In the genomic region with DNA sequence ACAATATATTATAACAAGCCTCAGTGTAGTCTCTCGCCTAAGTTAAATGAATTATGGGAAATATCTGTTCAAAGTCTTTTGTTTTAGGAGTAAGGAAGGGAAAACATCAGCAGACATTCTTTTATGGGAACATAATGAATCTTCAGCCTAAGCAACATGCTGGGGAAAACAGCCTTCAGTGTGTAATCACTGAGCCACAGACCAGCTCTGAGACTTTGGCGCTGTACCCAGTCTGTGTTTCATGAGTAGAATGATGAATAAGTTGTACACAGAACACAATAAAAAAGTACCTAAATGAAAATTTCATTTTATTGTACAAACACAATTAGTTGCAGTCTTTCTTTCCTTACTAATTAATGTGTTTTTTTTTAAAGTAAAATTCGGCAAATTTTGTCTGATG, we compare ENCODE assay signal across 19 mouse cellular contexts.
DNase-seq lines count a peak whose midpoint lies in the region; ATAC-seq and TF ChIP-seq lines count a peak whose summit lies in the region.
"Had no signal": no experiment of that assay in that cellular context is flagged by ENCODE, and none has a peak within 500 bp of the region (broad histone marks: within the 10 kb centered on the region; RNA-seq: fewer than 3 reads in every experiment).

No protein-coding gene starts in this region.

- no peak overlapping the region for H3K4me3 ChIP-seq in forebrain, embryonic 14.5 days (ENCODE audit: low read depth, low read length)
- no peak overlapping the region for H3K4me3 ChIP-seq in forebrain, embryonic 11.5 days (ENCODE audit: low read depth, low read length)
- no peak overlapping the region for H3K4me3 ChIP-seq in hindbrain, postnatal 0 days (ENCODE audit: low read length)
- H3K4me3 ChIP-seq in hindbrain, embryonic 12.5 days: no peak overlapping the region
- H3K4me3 ChIP-seq in midbrain, postnatal 0 days (ENCODE audit: low read depth, low read length): no peak overlapping the region
- no peak overlapping the region for H3K4me3 ChIP-seq in midbrain, embryonic 10.5 days
- H3K4me3 ChIP-seq: embryonic facial prominence, embryonic 10.5 days; embryonic facial prominence, embryonic 12.5 days; forebrain, embryonic 12.5 days; forebrain, embryonic 15.5 days had no signal

- no peak overlapping the region for H3K9ac ChIP-seq in forebrain, embryonic 14.5 days (ENCODE audit: low read length)
- H3K9ac ChIP-seq in forebrain, embryonic 11.5 days (ENCODE audit: low read length): no peak overlapping the region
- no peak overlapping the region for H3K9ac ChIP-seq in hindbrain, postnatal 0 days (replicated peaks; ENCODE audit: low read length)
- no peak overlapping the region for H3K9ac ChIP-seq in hindbrain, embryonic 12.5 days
- no peak overlapping the region for H3K9ac ChIP-seq in midbrain, postnatal 0 days (replicated peaks; ENCODE audit: low read length, poor library complexity, severe bottlenecking)
- H3K9ac ChIP-seq: embryonic facial prominence, embryonic 12.5 days; forebrain, embryonic 12.5 days; forebrain, embryonic 15.5 days; forebrain, postnatal 0 days had no signal

- peak; percentile 48 for DNase-seq in forebrain, embryonic 14.5 days (ENCODE audit: low spot score)
- DNase-seq in forebrain, embryonic 11.5 days (ENCODE audit: low spot score): no peak
- DNase-seq in hindbrain, postnatal 0 days (ENCODE audit: low spot score): peak; percentile 34
- peak; percentile 22 for DNase-seq in midbrain, postnatal 0 days (ENCODE audit: low spot score)
- no peak for DNase-seq in midbrain, embryonic 10.5 days (ENCODE audit: low spot score)
- no peak for DNase-seq in lung, postnatal 4 days
- DNase-seq: adrenal gland, adult 2 months; adrenal gland, postnatal 10 days; adrenal gland, postnatal 25 days; cerebellum, adult 11-12 months; cerebellum, adult 2 months; cerebellum, adult 9-10 months; cerebellum, postnatal 25 days; forebrain, postnatal 0 days had no signal

- no peaks in the 10 kb centered on the region for H3K9me3 ChIP-seq in forebrain, embryonic 14.5 days (replicated peaks; ENCODE audit: control insufficient read depth, low read length)
- no peaks in the 10 kb centered on the region for H3K9me3 ChIP-seq in forebrain, embryonic 11.5 days (ENCODE audit: control insufficient read depth, low read length)
- no peaks in the 10 kb centered on the region for H3K9me3 ChIP-seq in hindbrain, postnatal 0 days (ENCODE audit: low read length)
- H3K9me3 ChIP-seq in hindbrain, embryonic 12.5 days (replicated peaks): no peaks in the 10 kb centered on the region
- H3K9me3 ChIP-seq in midbrain, postnatal 0 days (ENCODE audit: low read length): no peaks in the 10 kb centered on the region
- H3K9me3 ChIP-seq in midbrain, embryonic 10.5 days (replicated peaks): no peaks in the 10 kb centered on the region
- H3K9me3 ChIP-seq: embryonic facial prominence, embryonic 10.5 days; embryonic facial prominence, embryonic 12.5 days; forebrain, embryonic 12.5 days; forebrain, embryonic 15.5 days had no signal

- 34% methylated on average over 3 of the region's 3 CpGs for WGBS in forebrain, embryonic 14.5 days
- 73% methylated on average over 3 of the region's 3 CpGs for WGBS in forebrain, embryonic 11.5 days
- 57% methylated on average over 3 of the region's 3 CpGs for WGBS in hindbrain, postnatal 0 days
- WGBS in hindbrain, embryonic 12.5 days: 83% methylated on average over 3 of the region's 3 CpGs
- 79% methylated on average over 3 of the region's 3 CpGs for WGBS in midbrain, postnatal 0 days
- WGBS in midbrain, embryonic 10.5 days: 91% methylated on average over 3 of the region's 3 CpGs

- peak; percentile 48; the same call in 1 of the 2 replicates for ATAC-seq in forebrain, embryonic 14.5 days
- ATAC-seq in forebrain, embryonic 11.5 days (replicated peaks; ENCODE audit: low FRiP score): no peak
- no peak for ATAC-seq in hindbrain, postnatal 0 days
- ATAC-seq in hindbrain, embryonic 12.5 days (ENCODE audit: low FRiP score): no peak
- no peak for ATAC-seq in midbrain, postnatal 0 days (ENCODE audit: low FRiP score)
- ATAC-seq: forebrain, embryonic 15.5 days; forebrain, postnatal 0 days had no signal

- TF ChIP-seq CTCF in hindbrain, postnatal 0 days (IDR thresholded peaks at IDR 0.05; ENCODE audit: low read depth): no peak
- TF ChIP-seq CTCF in midbrain, postnatal 0 days (IDR thresholded peaks at IDR 0.05): no peak

- no peak overlapping the region for H3K4me2 ChIP-seq in forebrain, embryonic 14.5 days (ENCODE audit: low read length)
- H3K4me2 ChIP-seq in forebrain, embryonic 11.5 days (ENCODE audit: low read depth, low read length, severe bottlenecking): no peak overlapping the region
- no peak overlapping the region for H3K4me2 ChIP-seq in hindbrain, postnatal 0 days (ENCODE audit: low read depth, low read length)
- H3K4me2 ChIP-seq in hindbrain, embryonic 12.5 days (replicated peaks): no peak overlapping the region
- H3K4me2 ChIP-seq in midbrain, postnatal 0 days (ENCODE audit: low read depth, low read length, poor library complexity, severe bottlenecking): no peak overlapping the region
- H3K4me2 ChIP-seq: embryonic facial prominence, embryonic 12.5 days; forebrain, embryonic 12.5 days; forebrain, embryonic 15.5 days had no signal

- no peaks in the 10 kb centered on the region for H3K4me1 ChIP-seq in forebrain, embryonic 14.5 days (ENCODE audit: control insufficient read depth, insufficient read depth, low read length)
- H3K4me1 ChIP-seq in forebrain, embryonic 11.5 days (replicated peaks; ENCODE audit: control insufficient read depth, insufficient read depth, low read length): no peaks in the 10 kb centered on the region
- H3K4me1 ChIP-seq in hindbrain, postnatal 0 days (ENCODE audit: insufficient read depth, low read length): no peaks in the 10 kb centered on the region
- no peaks in the 10 kb centered on the region for H3K4me1 ChIP-seq in hindbrain, embryonic 12.5 days
- no peaks in the 10 kb centered on the region for H3K4me1 ChIP-seq in midbrain, postnatal 0 days (ENCODE audit: insufficient read depth, low read length)
- no peaks in the 10 kb centered on the region for H3K4me1 ChIP-seq in midbrain, embryonic 10.5 days
- H3K4me1 ChIP-seq: embryonic facial prominence, embryonic 10.5 days; embryonic facial prominence, embryonic 12.5 days; forebrain, embryonic 12.5 days; forebrain, embryonic 15.5 days had no signal

- no peaks in the 10 kb centered on the region for H3K36me3 ChIP-seq in forebrain, embryonic 14.5 days (ENCODE audit: control insufficient read depth, insufficient read depth, low read length)
- no peaks in the 10 kb centered on the region for H3K36me3 ChIP-seq in forebrain, embryonic 11.5 days (ENCODE audit: control insufficient read depth, insufficient read depth, low read length)
- no peaks in the 10 kb centered on the region for H3K36me3 ChIP-seq in hindbrain, postnatal 0 days (ENCODE audit: insufficient read depth, low read length)
- H3K36me3 ChIP-seq in hindbrain, embryonic 12.5 days: no peaks in the 10 kb centered on the region
- H3K36me3 ChIP-seq in midbrain, postnatal 0 days (ENCODE audit: insufficient read depth, low read length): no peaks in the 10 kb centered on the region
- no peaks in the 10 kb centered on the region for H3K36me3 ChIP-seq in midbrain, embryonic 10.5 days
- H3K36me3 ChIP-seq: embryonic facial prominence, embryonic 10.5 days; embryonic facial prominence, embryonic 12.5 days; forebrain, embryonic 12.5 days; forebrain, embryonic 15.5 days had no signal

- no peak overlapping the region for H3K27ac ChIP-seq in forebrain, embryonic 14.5 days (ENCODE audit: low read depth, low read length)
- no peak overlapping the region for H3K27ac ChIP-seq in forebrain, embryonic 11.5 days (ENCODE audit: low read depth, low read length)
- H3K27ac ChIP-seq in hindbrain, postnatal 0 days: no peak overlapping the region
- H3K27ac ChIP-seq in hindbrain, embryonic 12.5 days: no peak overlapping the region
- no peak overlapping the region for H3K27ac ChIP-seq in midbrain, postnatal 0 days (ENCODE audit: low read depth, low read length)
- H3K27ac ChIP-seq in midbrain, embryonic 10.5 days (replicated peaks): no peak overlapping the region
- H3K27ac ChIP-seq: embryonic facial prominence, embryonic 10.5 days; embryonic facial prominence, embryonic 12.5 days; forebrain, embryonic 12.5 days; forebrain, embryonic 15.5 days had no signal

- no peaks in the 10 kb centered on the region for H3K27me3 ChIP-seq in forebrain, embryonic 14.5 days (replicated peaks; ENCODE audit: control insufficient read depth, insufficient read depth, low read length)
- no peaks in the 10 kb centered on the region for H3K27me3 ChIP-seq in forebrain, embryonic 11.5 days (ENCODE audit: control insufficient read depth, insufficient read depth, low read length)
- no peaks in the 10 kb centered on the region for H3K27me3 ChIP-seq in hindbrain, postnatal 0 days (ENCODE audit: insufficient read depth, low read length)
- no peaks in the 10 kb centered on the region for H3K27me3 ChIP-seq in hindbrain, embryonic 12.5 days
- H3K27me3 ChIP-seq in midbrain, postnatal 0 days (ENCODE audit: insufficient read depth, low read length): no peaks in the 10 kb centered on the region
- no peaks in the 10 kb centered on the region for H3K27me3 ChIP-seq in midbrain, embryonic 10.5 days (ENCODE audit: low read depth, poor library complexity, severe bottlenecking)
- H3K27me3 ChIP-seq: embryonic facial prominence, embryonic 12.5 days; forebrain, embryonic 12.5 days; forebrain, embryonic 15.5 days had no signal

Comparison
In these comparisons a context has a peak if more than half of its experiments do, and no peak if none do; other contexts are left out.
1. DNase-seq: peak in forebrain, embryonic 14.5 days (single experiment), hindbrain, postnatal 0 days (single experiment) and midbrain, postnatal 0 days (single experiment); none in forebrain, embryonic 11.5 days (single experiment), midbrain, embryonic 10.5 days (single experiment) and lung, postnatal 4 days (0 of 2).